Mouse (Mus musculus): Measurements from ENCODE around the gene Slc17a2. TPM values are rescaled to one million over a fixed set of nuclear protein-coding genes. Genes with fewer than 3 reads are reported as not detected.

The Slc17a2 gene
- total RNA-seq (2014; fragmentation: Nextera tagmentation) (not detected in 2 replicates), total RNA-seq (2017) (0.06 and 0.11 TPM in 2 replicates), polyA plus RNA-seq (2012) (not detected in 2 replicates)

DNA sequence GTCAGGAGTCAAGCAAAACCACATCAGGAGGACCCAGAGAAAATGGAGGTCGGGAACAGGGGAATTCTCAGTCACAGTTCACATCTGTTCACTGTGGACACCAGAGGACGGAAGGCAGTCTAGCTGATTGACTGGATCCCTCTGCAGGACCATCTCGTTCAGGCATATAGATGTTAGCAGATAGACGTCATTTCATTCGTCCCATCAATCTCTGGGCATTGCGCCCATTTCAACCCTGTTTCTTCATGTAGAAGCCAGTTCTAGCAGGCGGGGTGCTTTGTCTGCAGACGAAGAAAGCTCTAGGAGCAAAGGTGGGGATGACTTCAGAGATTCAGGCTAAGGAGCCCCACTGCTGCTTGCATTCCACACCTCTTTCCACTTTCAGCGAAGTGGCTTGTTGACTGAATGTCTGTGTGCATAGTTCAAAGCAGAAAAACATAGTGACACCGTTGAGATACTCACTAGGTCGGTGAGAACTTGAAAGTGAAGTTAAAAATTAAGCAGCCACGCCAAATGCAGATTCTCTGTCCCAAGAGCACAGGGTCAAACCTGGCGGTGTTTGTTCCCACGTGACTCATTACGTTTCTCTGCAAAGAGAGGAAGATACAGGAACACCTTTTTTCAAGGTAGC, at the start of gene Slc17a2:
TSS of gene Slc17a2 (plus strand) at position 572 of the 631 bp plus-strand sequence.
- TF ChIP-seq GATA1 (IDR thresholded peaks at IDR 0.05; ENCODE audit: borderline replicate concordance, low read length) (no peak), POLR2AphosphoS5 (IDR thresholded peaks at IDR 0.05; ENCODE audit: insufficient replicate concordance, low read depth, low read length) (no peak), TAL1 (conservative IDR thresholded peaks at IDR 0.05; ENCODE audit: low read depth, low read length) (no peak), GATA2 (IDR thresholded peaks at IDR 0.05; ENCODE audit: borderline replicate concordance, low read depth, low read length) (no peak), CTCF (IDR thresholded peaks at IDR 0.05; ENCODE audit: low read depth, low read length) (no peak)
- H3K4me3 ChIP-seq (ENCODE audit: low read depth, low read length), result no peak within 1 kb of the TSS
- peaks cover 11% of the 10 kb centered on the region for H3K27me3 ChIP-seq (ENCODE audit: insufficient read depth, low read length)
- no peaks in the 10 kb centered on the region for H3K36me3 ChIP-seq (replicated peaks)
- H3K9me3 ChIP-seq (replicated peaks), result no peaks in the 10 kb centered on the region
- no peak for ATAC-seq (ENCODE audit: extremely low read depth, insufficient number of reproducible peaks, low FRiP score, poor library complexity, severe bottlenecking)
- no peak for DNase-seq (ENCODE audit: low spot score)
- no peaks in the 10 kb centered on the region for H3K4me1 ChIP-seq (ENCODE audit: insufficient read depth, low read depth, low read length)

DNA sequence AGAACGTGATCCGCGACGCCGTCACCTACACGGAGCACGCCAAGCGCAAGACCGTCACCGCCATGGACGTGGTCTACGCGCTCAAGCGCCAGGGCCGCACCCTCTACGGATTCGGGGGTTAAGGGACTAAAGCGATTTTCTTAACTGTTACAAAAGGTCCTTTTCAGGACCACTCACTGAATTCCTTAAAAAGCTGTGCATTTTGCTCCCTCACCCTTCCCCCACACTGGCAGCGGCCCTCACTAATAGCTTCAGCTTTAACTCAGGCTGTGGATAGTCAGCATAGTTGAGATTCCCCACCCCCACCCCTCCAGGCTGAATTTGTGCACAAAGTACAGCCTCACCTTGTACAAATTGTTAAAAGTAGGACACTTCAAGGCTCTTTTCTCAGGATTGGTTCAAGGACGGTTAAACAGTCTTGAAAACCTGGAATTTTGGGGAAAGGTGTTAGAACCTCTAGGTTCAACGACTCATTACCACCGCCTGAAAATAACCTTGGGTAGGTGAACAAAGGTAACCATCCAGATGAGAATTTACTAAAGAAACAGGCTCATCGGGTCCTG, 49.5 kb upstream of the Slc17a2 start:
- TF ChIP-seq POLR2AphosphoS5 (IDR thresholded peaks at IDR 0.05; ENCODE audit: insufficient replicate concordance, low read depth, low read length), result peak; percentile 92
- no peak for TF ChIP-seq TAL1 (conservative IDR thresholded peaks at IDR 0.05; ENCODE audit: low read depth, low read length)
- no peak for ATAC-seq (ENCODE audit: extremely low read depth, insufficient number of reproducible peaks, low FRiP score, poor library complexity, severe bottlenecking)
- Histone ChIP-seq H3K9me3 (replicated peaks) (no peaks in the 10 kb centered on the region), H3K27me3 (ENCODE audit: insufficient read depth, low read length) (no peaks in the 10 kb centered on the region), H3K4me1 (ENCODE audit: insufficient read depth, low read depth, low read length) (peaks cover 33% of the 10 kb centered on the region), H3K4me3 (ENCODE audit: low read depth, low read length) (peak overlapping the region; percentile 63; the same call in 1 of the 2 replicates), H3K36me3 (replicated peaks) (no peaks in the 10 kb centered on the region)
- no peak for DNase-seq (ENCODE audit: low spot score)

- H3K4me1 ChIP-seq (ENCODE audit: insufficient read depth, low read depth, low read length), result peaks cover 35% of the 10 kb centered on the region
- ATAC-seq (ENCODE audit: extremely low read depth, insufficient number of reproducible peaks, low FRiP score, poor library complexity, severe bottlenecking) (no peak), DNase-seq (ENCODE audit: low spot score) (no peak)
- H3K4me3 ChIP-seq (ENCODE audit: low read depth, low read length), result no peak overlapping the region; the same call in 1 of the 2 replicates
- no peaks in the 10 kb centered on the region for H3K36me3 ChIP-seq (replicated peaks)
- no peaks in the 10 kb centered on the region for H3K27me3 ChIP-seq (ENCODE audit: insufficient read depth, low read length)
- TF ChIP-seq POLR2AphosphoS5 (IDR thresholded peaks at IDR 0.05; ENCODE audit: insufficient replicate concordance, low read depth, low read length) (peak; percentile 87; the same call in 1 of the 2 replicates), TAL1 (conservative IDR thresholded peaks at IDR 0.05; ENCODE audit: low read depth, low read length) (no peak)
- H3K9me3 ChIP-seq (replicated peaks), result no peaks in the 10 kb centered on the region
Measured at GRCm38 (mm10) chr13:23757921-23758320, 48.9 kb upstream of the Slc17a2 start.

- no peak for DNase-seq (ENCODE audit: low spot score)
Measured at GRCm38 (mm10) chr13:23759251-23759771, 47.5 kb upstream of the Slc17a2 start.

DNA sequence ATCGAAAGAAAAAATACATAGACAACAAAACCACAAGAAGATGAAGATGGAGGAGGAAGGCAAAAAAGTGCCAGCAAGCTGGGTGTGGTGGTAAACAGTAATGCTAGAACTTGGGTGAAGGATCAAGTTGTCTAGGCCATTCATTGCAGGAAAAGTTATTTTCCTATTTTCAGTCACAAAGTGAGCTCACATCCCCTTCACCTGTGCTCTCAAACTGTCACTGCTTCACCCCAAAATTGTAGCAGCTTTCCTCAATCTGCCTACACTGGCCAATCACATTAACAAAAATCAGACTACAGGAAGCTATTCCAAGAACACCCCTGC, 46.9 kb upstream of the Slc17a2 start:
- no peak for TF ChIP-seq GATA2 (IDR thresholded peaks at IDR 0.05; ENCODE audit: borderline replicate concordance, low read depth, low read length)
- TF ChIP-seq GATA1 (IDR thresholded peaks at IDR 0.05; ENCODE audit: borderline replicate concordance, low read length), result no peak
- TF ChIP-seq TAL1 (conservative IDR thresholded peaks at IDR 0.05; ENCODE audit: low read depth, low read length), result no peak
- Histone ChIP-seq H3K27me3 (ENCODE audit: insufficient read depth, low read length) (no peaks in the 10 kb centered on the region), H3K4me3 (ENCODE audit: low read depth, low read length) (peak overlapping the region; percentile 68; the same call in 1 of the 2 replicates), H3K9me3 (replicated peaks) (no peaks in the 10 kb centered on the region), H3K36me3 (replicated peaks) (no peaks in the 10 kb centered on the region), H3K4me1 (ENCODE audit: insufficient read depth, low read depth, low read length) (peaks cover 51% of the 10 kb centered on the region)
- DNase-seq (ENCODE audit: low spot score), result no peak
- ATAC-seq (ENCODE audit: extremely low read depth, insufficient number of reproducible peaks, low FRiP score, poor library complexity, severe bottlenecking), result 0 out of 2 replicates have a peak, but pooled peaks have one; percentile 6

More at GRCm38 (mm10) chr13:23759251-23759771, 47.5 kb upstream of the Slc17a2 start:
- TF ChIP-seq GATA1 (IDR thresholded peaks at IDR 0.05; ENCODE audit: borderline replicate concordance, low read length) (no peak), TAL1 (conservative IDR thresholded peaks at IDR 0.05; ENCODE audit: low read depth, low read length) (no peak), CTCF (IDR thresholded peaks at IDR 0.05; ENCODE audit: low read depth, low read length) (no peak), POLR2AphosphoS5 (IDR thresholded peaks at IDR 0.05; ENCODE audit: insufficient replicate concordance, low read depth, low read length) (no peak), GATA2 (IDR thresholded peaks at IDR 0.05; ENCODE audit: borderline replicate concordance, low read depth, low read length) (no peak)
- no peak for ATAC-seq (ENCODE audit: extremely low read depth, insufficient number of reproducible peaks, low FRiP score, poor library complexity, severe bottlenecking)
- Histone ChIP-seq H3K9me3 (replicated peaks) (no peaks in the 10 kb centered on the region), H3K27me3 (ENCODE audit: insufficient read depth, low read length) (no peaks in the 10 kb centered on the region), H3K4me1 (ENCODE audit: insufficient read depth, low read depth, low read length) (peaks cover 46% of the 10 kb centered on the region), H3K4me3 (ENCODE audit: low read depth, low read length) (no peak overlapping the region), H3K36me3 (replicated peaks) (no peaks in the 10 kb centered on the region)

DNA sequence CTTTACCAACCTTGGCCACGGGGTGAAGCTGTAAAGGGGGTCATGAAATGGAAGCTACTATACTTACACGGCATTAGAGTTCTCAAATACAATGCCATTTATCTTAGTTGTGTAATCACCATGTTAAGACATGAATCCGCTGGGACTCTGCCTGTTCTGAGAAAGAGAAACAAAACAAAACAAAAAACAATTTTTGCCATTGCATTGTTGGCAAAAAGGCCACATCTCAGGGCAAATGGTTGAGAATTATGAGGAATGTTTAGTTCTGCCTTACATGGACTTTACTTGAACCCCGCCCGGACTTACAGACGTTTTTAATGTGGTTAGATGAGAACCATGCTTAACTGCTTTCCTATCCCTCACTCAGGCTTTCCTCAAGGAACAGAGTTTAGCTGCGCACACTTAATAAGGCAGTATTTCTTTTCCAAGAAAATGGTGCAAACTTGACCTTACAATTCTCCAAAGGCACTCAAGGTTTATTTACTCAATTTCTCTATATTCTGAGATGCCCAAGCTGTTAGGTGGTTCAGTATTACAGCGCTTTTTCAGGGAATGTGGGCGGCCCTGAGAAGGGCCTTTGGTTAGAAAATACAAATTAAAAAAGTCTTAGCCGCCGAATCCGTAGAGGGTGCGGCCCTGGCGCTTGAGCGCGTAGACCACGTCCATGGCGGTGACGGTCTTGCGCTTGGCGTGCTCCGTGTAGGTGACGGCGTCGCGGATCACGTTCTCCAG, 46.4 kb upstream of the Slc17a2 start:
- TF ChIP-seq POLR2AphosphoS5 (IDR thresholded peaks at IDR 0.05; ENCODE audit: insufficient replicate concordance, low read depth, low read length) (peak; percentile 98; the same call in 1 of the 2 replicates), TAL1 (conservative IDR thresholded peaks at IDR 0.05; ENCODE audit: low read depth, low read length) (no peak)
- ATAC-seq (ENCODE audit: extremely low read depth, insufficient number of reproducible peaks, low FRiP score, poor library complexity, severe bottlenecking) (no peak), DNase-seq (ENCODE audit: low spot score) (peak; percentile 41)
- no peaks in the 10 kb centered on the region for H3K36me3 ChIP-seq (replicated peaks)
- H3K4me1 ChIP-seq (ENCODE audit: insufficient read depth, low read depth, low read length), result peaks cover 50% of the 10 kb centered on the region
- H3K9me3 ChIP-seq (replicated peaks), result no peaks in the 10 kb centered on the region
- peak overlapping the region; percentile 68 for H3K4me3 ChIP-seq (ENCODE audit: low read depth, low read length)
- H3K27me3 ChIP-seq (ENCODE audit: insufficient read depth, low read length), result no peaks in the 10 kb centered on the region
